19 mouse cellular contexts compared by ENCODE assay signal in genomic region chr16:14183856-14184255, GRCm38 (mm10).
"Had no signal": no experiment of that assay in that cellular context is flagged by ENCODE, and none has a peak within 500 bp of the region (broad histone marks: within the 10 kb centered on the region; RNA-seq: fewer than 3 reads in every experiment).

No protein-coding gene starts in this region.

- DNase-seq: kidney, adult 8-10 months; kidney, postnatal 10 days; kidney, postnatal 36 days; liver, embryonic 13.5 days; lung, adult 2 months; lung, postnatal 14 days; lung, postnatal 4 days; right cerebral cortex, adult 18-20 months; right cerebral cortex, postnatal 25 days; thymus, adult 2 months; thymus, postnatal 14 days; thymus, postnatal 4 days had no signal

- H3K36me3 ChIP-seq: midbrain, embryonic 15.5 days had no signal

- H3K9me3 ChIP-seq: kidney, embryonic 15.5 days; liver, embryonic 13.5 days; midbrain, embryonic 12.5 days; midbrain, embryonic 15.5 days; neural tube, embryonic 13.5 days had no signal

- H3K4me3 ChIP-seq: kidney, embryonic 15.5 days; liver, embryonic 13.5 days; midbrain, embryonic 12.5 days; midbrain, embryonic 15.5 days; myocyte; neural tube, embryonic 13.5 days had no signal

- ATAC-seq: intestine, embryonic 16.5 days; midbrain, embryonic 15.5 days had no signal

- H3K4me1 ChIP-seq: kidney, embryonic 15.5 days; liver, embryonic 13.5 days; midbrain, embryonic 12.5 days; midbrain, embryonic 15.5 days; neural tube, embryonic 13.5 days had no signal

- H3K27me3 ChIP-seq: kidney, embryonic 15.5 days; liver, embryonic 13.5 days; midbrain, embryonic 12.5 days; midbrain, embryonic 15.5 days; neural tube, embryonic 13.5 days had no signal

- H3K9ac ChIP-seq: kidney, embryonic 15.5 days; liver, embryonic 13.5 days; midbrain, embryonic 12.5 days; midbrain, embryonic 15.5 days; neural tube, embryonic 13.5 days had no signal

- H3K27ac ChIP-seq: kidney, embryonic 15.5 days; liver, embryonic 13.5 days; midbrain, embryonic 12.5 days; midbrain, embryonic 15.5 days; neural tube, embryonic 13.5 days; stomach, postnatal 0 days had no signal

- H3K4me2 ChIP-seq: kidney, embryonic 15.5 days; liver, embryonic 13.5 days; midbrain, embryonic 12.5 days; midbrain, embryonic 15.5 days; neural tube, embryonic 13.5 days had no signal
